Comparison of ENCODE assay signal across 8 mouse cellular contexts in the genomic region with DNA sequence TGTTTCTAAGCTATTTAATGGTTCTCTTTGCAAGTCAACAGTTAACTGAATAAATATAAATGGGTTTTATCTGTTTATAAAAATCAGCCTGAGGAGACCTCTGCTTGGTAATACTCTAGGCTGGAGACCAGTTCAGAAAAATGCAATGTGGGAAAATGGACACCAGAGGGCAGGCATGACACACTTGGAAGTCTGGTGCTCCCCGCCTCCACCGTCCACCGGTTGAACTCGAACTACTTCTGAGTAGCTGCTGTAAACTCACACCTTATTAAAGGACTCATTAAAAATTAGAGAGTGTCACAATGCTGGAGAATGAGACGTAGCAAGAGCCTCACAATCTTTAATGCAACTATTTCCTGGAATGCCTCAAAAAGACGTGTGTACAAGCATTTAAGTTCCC. TPM values are rescaled to one million over a fixed set of nuclear protein-coding genes. Genes with fewer than 3 reads are reported as not detected.
A peak's percentile ranks its signal among the peaks of the same experiment; 100 is the strongest.
DNase-seq lines count a peak whose midpoint lies in the region; ATAC-seq and TF ChIP-seq lines count a peak whose summit lies in the region.

No protein-coding gene starts in this region.

- H3K9me3 ChIP-seq in kidney, postnatal 0 days (replicated peaks; ENCODE audit: low read length), result no peaks in the 10 kb centered on the region
- no peaks in the 10 kb centered on the region for H3K9me3 ChIP-seq in neural tube, embryonic 11.5 days (ENCODE audit: control insufficient read depth, low read length)
- H3K9me3 ChIP-seq in stomach, postnatal 0 days (ENCODE audit: control insufficient read depth, low read length), result no peaks in the 10 kb centered on the region

- no peaks in the 10 kb centered on the region for H3K27me3 ChIP-seq in C2C12 (ENCODE audit: control insufficient read depth, insufficient read depth, insufficient read length)
- H3K27me3 ChIP-seq in kidney, postnatal 0 days (ENCODE audit: insufficient read depth, low read length), result no peaks in the 10 kb centered on the region
- no peaks in the 10 kb centered on the region for H3K27me3 ChIP-seq in liver, adult 2 months (ENCODE audit: control insufficient read depth, insufficient read depth, low read length)
- H3K27me3 ChIP-seq in neural tube, embryonic 11.5 days (ENCODE audit: control insufficient read depth, insufficient read depth, low read length), result no peaks in the 10 kb centered on the region
- no peaks in the 10 kb centered on the region for H3K27me3 ChIP-seq in stomach, postnatal 0 days (ENCODE audit: control insufficient read depth, insufficient read depth, low read length)

- H3K79me2 ChIP-seq in C2C12 (ENCODE audit: control insufficient read depth, insufficient read depth), result no peaks in the 10 kb centered on the region
- H3K79me2 ChIP-seq in liver, adult 2 months (ENCODE audit: control insufficient read depth, insufficient read depth, low read length), result no peaks in the 10 kb centered on the region

- TF ChIP-seq CTCF in C2C12 (IDR thresholded peaks at IDR 0.05; ENCODE audit: control insufficient read depth, insufficient read depth, insufficient read length), result peak; percentile 50
- TF ChIP-seq CTCF in kidney, postnatal 0 days (IDR thresholded peaks at IDR 0.05; ENCODE audit: low read depth), result peak; percentile 89
- TF ChIP-seq CTCF in liver, adult 2 months (IDR thresholded peaks at IDR 0.05; ENCODE audit: low read depth, low read length), result peak; percentile 85
- TF ChIP-seq CTCF in stomach, postnatal 0 days (IDR thresholded peaks at IDR 0.05; ENCODE audit: low read depth), result peak; percentile 90

- no peak overlapping the region for H3K4me2 ChIP-seq in kidney, postnatal 0 days (ENCODE audit: low read length)
- no peak overlapping the region for H3K4me2 ChIP-seq in neural tube, embryonic 11.5 days (ENCODE audit: low read depth)
- no peak overlapping the region for H3K4me2 ChIP-seq in stomach, postnatal 0 days (replicated peaks; ENCODE audit: low read depth)

- H3K27ac ChIP-seq in kidney, postnatal 0 days, result no peak overlapping the region
- no peak overlapping the region for H3K27ac ChIP-seq in liver, adult 2 months (replicated peaks; ENCODE audit: insufficient read depth, low read depth, low read length)
- H3K27ac ChIP-seq in neural tube, embryonic 11.5 days (ENCODE audit: low read depth, low read length), result no peak overlapping the region
- H3K27ac ChIP-seq in stomach, postnatal 0 days (replicated peaks), result no peak overlapping the region

- H3K4me1 ChIP-seq in kidney, postnatal 0 days (replicated peaks; ENCODE audit: insufficient read depth, low read length), result no peaks in the 10 kb centered on the region
- no peaks in the 10 kb centered on the region for H3K4me1 ChIP-seq in liver, adult 2 months (ENCODE audit: control insufficient read depth, insufficient read depth, low read length)
- H3K4me1 ChIP-seq in neural tube, embryonic 11.5 days (ENCODE audit: control insufficient read depth, insufficient read depth, low read length), result no peaks in the 10 kb centered on the region
- no peaks in the 10 kb centered on the region for H3K4me1 ChIP-seq in stomach, postnatal 0 days (replicated peaks; ENCODE audit: control insufficient read depth, insufficient read depth)

- no peak overlapping the region for H3K9ac ChIP-seq in kidney, postnatal 0 days (ENCODE audit: low read depth, low read length)
- H3K9ac ChIP-seq in liver, adult 2 months (ENCODE audit: low read depth, low read length), result no peak overlapping the region
- no peak overlapping the region for H3K9ac ChIP-seq in neural tube, embryonic 11.5 days (ENCODE audit: low read length)
- H3K9ac ChIP-seq in stomach, postnatal 0 days (ENCODE audit: low read length), result no peak overlapping the region

- peaks cover 9% of the 10 kb centered on the region for H3K36me3 ChIP-seq in C2C12 (ENCODE audit: control insufficient read depth, insufficient read depth)
- H3K36me3 ChIP-seq in kidney, postnatal 0 days (ENCODE audit: insufficient read depth, low read length), result no peaks in the 10 kb centered on the region
- H3K36me3 ChIP-seq in liver, adult 2 months (ENCODE audit: control insufficient read depth, insufficient read depth, low read length), result no peaks in the 10 kb centered on the region
- H3K36me3 ChIP-seq in neural tube, embryonic 11.5 days (ENCODE audit: control insufficient read depth, insufficient read depth, low read length), result no peaks in the 10 kb centered on the region
- H3K36me3 ChIP-seq in stomach, postnatal 0 days (ENCODE audit: control insufficient read depth, insufficient read depth, low read length), result no peaks in the 10 kb centered on the region

- H3ac ChIP-seq in C2C12 (ENCODE audit: control insufficient read depth, insufficient read length, low read depth), result no peak overlapping the region

- peak; percentile 29; the same call in 1 of the 2 replicates for ATAC-seq in kidney, postnatal 0 days (replicated peaks; ENCODE audit: low FRiP score, low read depth)
- peak; percentile 79; the same call in 1 of the 2 replicates for ATAC-seq in neural tube, embryonic 11.5 days (ENCODE audit: insufficient read depth, low FRiP score, low TSS enrichment)
- ATAC-seq in stomach, postnatal 0 days (ENCODE audit: low FRiP score, low TSS enrichment), result peak; percentile 67; the same call in 1 of the 2 replicates

- DNase-seq in adrenal gland, postnatal 10 days, result peak; percentile 85
- DNase-seq in embryo, embryonic 9.5 days (ENCODE audit: extremely low spot score), result peak; percentile 70
- peak; percentile 46 to 67 for DNase-seq in heart, adult 9 months (ENCODE audit: low spot score in 2 of 2)
- peak; percentile 82 for DNase-seq in kidney, postnatal 0 days (ENCODE audit: low spot score)
- DNase-seq in liver, adult 2 months (ENCODE audit: extremely low read depth, low read depth, low spot score), result peak; percentile 44
- DNase-seq in neural tube, embryonic 11.5 days (ENCODE audit: low spot score), result peak; percentile 70
- DNase-seq in stomach, postnatal 0 days (ENCODE audit: low spot score), result peak; percentile 79

- H3K4me3 ChIP-seq in C2C12 (ENCODE audit: insufficient read depth, poor library complexity, severe bottlenecking), result no peak overlapping the region
- no peak overlapping the region for H3K4me3 ChIP-seq in kidney, postnatal 0 days (replicated peaks; ENCODE audit: low read depth, low read length)
- no peak overlapping the region for H3K4me3 ChIP-seq in liver, adult 2 months (ENCODE audit: insufficient read depth, low read depth, low read length)
- no peak overlapping the region for H3K4me3 ChIP-seq in neural tube, embryonic 11.5 days (ENCODE audit: low read depth, low read length)
- no peak overlapping the region for H3K4me3 ChIP-seq in stomach, postnatal 0 days (ENCODE audit: low read depth, low read length)

- H3K79me3 ChIP-seq in C2C12 (ENCODE audit: low read depth), result no peaks in the 10 kb centered on the region

- TF ChIP-seq POLR2A in liver, adult 2 months (IDR thresholded peaks at IDR 0.05; ENCODE audit: extremely low read depth, insufficient read depth, low read length), result no peak

- 11% methylated on average over 6 of the region's 6 CpGs for WGBS in kidney, postnatal 0 days
- 8% methylated on average over 6 of the region's 6 CpGs for WGBS in liver, adult 2 months
- WGBS in neural tube, embryonic 11.5 days, result 13% methylated on average over 6 of the region's 6 CpGs
- 12% methylated on average over 6 of the region's 6 CpGs for WGBS in stomach, postnatal 0 days

- TF ChIP-seq EP300 in stomach, postnatal 0 days (optimal IDR thresholded peaks at IDR 0.05), result no peak

TF ChIP-seq in C2C12, 6 proteins besides CTCF, POLR2A, EP300 and RAD21:
- no peak for TF ChIP-seq CEBPB (IDR thresholded peaks at IDR 0.05; ENCODE audit: low read depth)
- no peak for TF ChIP-seq MYOD1 (IDR thresholded peaks at IDR 0.05; ENCODE audit: control insufficient read depth, insufficient read length, low read depth)
- TF ChIP-seq MYOG (IDR thresholded peaks at IDR 0.05; ENCODE audit: control insufficient read depth, extremely low read depth, insufficient read length), result no peak

RNA-seq across cellular contexts. Expression of a gene that starts 27.5 kb away (rescaled TPM):
- 37.5 TPM for polyA plus RNA-seq in C2C12 (2012; fragmentation: generic; extraction: Trizol)
- total RNA-seq in adrenal gland, postnatal 10 days (2021), result 10 to 100 TPM; 18.8 to 21.8 TPM
- polyA plus RNA-seq in kidney, postnatal 0 days (2015; fragmentation: Nextera tagmentation; extraction: Ambion mirVana), result 50.4 and 50.5 TPM in 2 replicates
- 7.8 and 8.3 TPM in 2 replicates for total RNA-seq in liver, adult 2 months (2014; rRNA removed)
- 2.7 and 3.1 TPM in 2 replicates for polyA plus RNA-seq in liver, adult 2 months (2012; rRNA removed)
- 40.6 and 49.6 TPM in 2 replicates for polyA plus RNA-seq in neural tube, embryonic 11.5 days (2014; fragmentation: Nextera tagmentation; extraction: Ambion mirVana)
- 24.5 and 26.5 TPM in 2 replicates for polyA plus RNA-seq in stomach, postnatal 0 days (2015; fragmentation: Nextera tagmentation; extraction: Ambion mirVana)

Comparison
In these comparisons a context has a peak if more than half of its experiments do, and no peak if none do; other contexts are left out.
1. ATAC-seq: peak in every context shown above with its lines; median percentile 79 in neural tube, embryonic 11.5 days; 67 in stomach, postnatal 0 days; 29 in kidney, postnatal 0 days.